Mouse (Mus musculus) urinary bladder, postnatal 36 days (tissue): ENCODE data around the gene Npr2.

ENCODE experiments used
- DNase-seq, 2 experiments: peaks; one replicate each; pipeline ENCODE4 v3.0.0; 2022; ENCODE audit warnings: low spot score in 2 of 2, mixed read lengths in 1 of 2

Gene Npr2

DNA sequence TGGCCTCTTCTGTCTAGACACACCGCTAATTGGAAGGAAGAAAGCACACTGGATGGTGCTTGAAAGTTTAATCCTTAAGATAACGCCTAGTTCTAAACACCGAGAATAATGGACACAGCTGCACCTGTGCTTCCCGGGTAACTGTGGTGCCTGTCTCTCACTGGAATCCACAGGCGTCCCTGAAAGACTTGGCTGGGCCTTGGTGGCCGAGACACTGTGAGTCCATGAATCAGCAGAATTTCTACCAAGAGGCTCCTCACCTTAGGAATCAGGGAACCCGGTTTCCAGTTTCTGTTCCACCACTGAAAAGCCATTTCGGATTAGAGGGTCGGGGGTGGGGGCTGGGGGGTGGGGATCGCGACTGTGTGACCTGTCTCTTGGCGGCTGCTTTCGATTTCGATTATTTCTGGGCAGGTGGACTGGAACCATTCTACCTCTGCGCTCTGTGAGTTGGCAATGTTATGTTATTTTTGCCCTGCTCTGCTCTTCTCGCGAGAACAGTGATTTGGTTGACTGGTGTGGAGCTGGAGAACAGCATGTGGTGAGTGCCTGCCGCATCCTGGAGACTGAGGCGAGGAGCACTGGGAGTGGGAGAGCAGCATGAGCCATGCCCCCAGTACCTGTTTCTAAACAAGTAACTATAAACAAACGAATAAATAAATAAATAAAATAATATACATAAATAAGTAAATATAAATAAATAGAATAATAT is 2.5 kb upstream of the Npr2 start:
- no peak for DNase-seq

DNA sequence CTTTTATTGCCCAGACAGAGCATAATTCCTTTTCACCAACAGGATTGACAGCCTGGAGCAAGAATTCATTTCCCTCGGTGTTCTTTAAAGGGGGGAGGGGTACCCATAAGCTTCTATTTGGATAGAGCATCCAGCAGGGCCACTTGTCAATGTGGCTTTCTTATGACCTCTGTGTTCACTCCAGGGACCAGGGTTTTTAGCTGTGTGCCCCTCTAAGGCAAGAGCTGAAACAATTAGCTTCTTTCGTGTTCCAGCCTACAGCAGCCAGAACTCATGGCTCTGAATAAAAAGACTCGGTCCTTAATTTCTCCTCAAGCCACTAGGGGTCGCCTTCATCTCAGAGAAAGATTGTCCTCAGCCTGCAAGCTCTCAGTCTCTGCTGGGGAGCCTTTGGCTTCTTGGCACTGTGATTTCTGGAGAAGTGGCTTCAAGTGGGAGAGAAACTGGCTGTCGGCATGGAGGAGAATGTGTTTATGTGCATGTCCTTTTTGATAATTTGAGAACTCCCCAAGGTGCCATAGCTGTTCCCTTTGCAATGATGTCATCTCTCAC is 1.6 kb upstream of the Npr2 start:
- peak; percentile 74 to 81 for DNase-seq

DNA sequence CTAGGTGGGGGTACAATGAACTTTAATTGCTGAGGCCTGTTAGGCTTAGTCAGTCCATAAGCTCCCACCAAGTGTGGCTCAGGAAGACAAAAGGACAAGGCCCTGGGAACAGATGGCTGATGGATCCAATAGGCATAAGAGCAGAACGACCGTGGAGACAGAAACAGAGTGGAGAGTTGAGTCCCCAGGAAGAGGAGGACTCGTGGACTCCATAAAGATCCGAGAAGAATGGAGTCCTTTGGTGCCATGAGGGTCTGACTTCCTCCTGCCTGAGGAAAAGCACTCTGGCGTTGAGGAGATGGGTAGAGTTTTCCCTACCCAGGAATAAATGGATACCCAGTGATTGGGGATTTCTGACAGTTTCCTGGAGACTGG is 1.1 kb upstream of the Npr2 start:
- DNase-seq, result no peak

DNA sequence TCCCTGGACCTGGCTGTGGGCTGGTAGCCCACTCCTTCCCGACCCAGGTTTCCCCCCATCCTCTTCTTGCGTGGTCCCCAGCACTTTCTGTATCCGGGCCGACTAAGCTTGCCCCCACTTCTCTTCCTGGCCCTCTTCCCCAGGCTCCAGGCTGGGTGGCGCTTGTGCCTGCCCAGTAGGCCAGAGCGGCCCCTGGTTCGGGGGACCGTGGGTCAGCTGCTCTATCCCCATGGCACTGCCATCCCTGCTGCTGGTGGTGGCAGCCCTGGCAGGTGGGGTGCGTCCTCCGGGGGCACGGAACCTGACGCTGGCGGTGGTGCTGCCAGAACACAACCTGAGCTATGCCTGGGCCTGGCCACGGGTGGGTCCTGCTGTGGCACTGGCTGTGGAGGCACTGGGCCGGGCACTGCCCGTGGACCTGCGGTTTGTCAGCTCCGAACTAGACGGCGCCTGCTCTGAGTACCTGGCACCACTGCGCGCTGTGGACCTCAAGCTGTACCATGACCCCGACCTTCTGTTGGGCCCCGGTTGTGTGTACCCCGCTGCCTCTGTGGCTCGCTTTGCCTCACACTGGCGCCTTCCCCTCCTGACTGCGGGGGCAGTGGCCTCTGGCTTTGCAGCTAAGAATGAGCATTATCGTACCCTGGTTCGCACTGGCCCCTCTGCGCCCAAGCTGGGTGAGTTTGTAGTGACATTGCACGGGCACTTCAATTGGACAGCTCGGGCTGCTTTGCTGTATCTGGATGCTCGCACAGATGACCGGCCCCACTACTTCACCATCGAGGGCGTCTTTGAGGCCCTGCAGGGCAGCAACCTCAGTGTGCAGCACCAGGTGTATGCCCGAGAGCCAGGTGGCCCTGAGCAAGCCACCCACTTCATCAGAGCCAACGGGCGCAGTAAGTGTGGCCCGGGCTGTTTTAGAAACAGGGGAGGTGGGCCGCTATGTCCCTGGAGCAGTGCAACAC is 503 bp downstream of the Npr2 start:
- DNase-seq, result no peak

DNA sequence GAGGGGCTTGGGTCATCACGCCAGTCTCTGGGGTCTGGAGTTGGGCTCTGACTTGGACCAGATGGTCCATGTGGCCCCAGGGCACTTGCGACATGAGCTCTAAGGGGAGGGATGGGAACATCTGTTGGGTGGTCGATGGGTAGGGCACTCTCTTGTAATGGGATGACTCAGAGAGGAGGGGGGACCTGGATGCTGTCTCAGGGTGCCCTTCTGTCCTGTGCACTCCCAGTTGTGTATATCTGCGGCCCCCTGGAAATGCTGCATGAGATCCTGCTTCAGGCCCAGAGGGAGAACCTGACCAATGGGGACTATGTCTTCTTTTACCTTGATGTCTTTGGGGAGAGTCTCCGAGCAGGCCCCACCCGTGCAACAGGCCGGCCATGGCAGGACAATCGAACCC is 1.6 kb downstream of the Npr2 start:
- DNase-seq, result no peak

DNA sequence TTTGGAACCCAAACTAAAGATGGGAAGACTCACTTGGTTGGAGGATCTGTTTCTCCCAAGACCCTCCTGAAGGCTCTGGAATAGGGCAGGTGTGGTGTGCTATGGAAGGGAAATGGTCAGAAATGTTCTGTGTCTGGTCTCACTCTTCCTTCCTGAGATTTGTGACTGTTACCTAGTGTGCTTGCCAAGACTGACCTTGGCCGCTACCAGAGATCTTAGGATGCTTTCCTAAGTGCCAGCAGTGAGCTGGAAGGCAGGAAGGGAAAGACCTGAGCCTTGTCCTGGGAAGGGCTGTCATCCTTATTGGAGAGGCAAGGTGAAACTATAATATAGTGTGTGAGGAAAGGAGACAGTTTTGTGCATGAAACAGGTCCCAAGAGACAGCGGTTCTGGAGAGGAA is 2.0 kb downstream of the Npr2 start:
- DNase-seq, result no peak

DNA sequence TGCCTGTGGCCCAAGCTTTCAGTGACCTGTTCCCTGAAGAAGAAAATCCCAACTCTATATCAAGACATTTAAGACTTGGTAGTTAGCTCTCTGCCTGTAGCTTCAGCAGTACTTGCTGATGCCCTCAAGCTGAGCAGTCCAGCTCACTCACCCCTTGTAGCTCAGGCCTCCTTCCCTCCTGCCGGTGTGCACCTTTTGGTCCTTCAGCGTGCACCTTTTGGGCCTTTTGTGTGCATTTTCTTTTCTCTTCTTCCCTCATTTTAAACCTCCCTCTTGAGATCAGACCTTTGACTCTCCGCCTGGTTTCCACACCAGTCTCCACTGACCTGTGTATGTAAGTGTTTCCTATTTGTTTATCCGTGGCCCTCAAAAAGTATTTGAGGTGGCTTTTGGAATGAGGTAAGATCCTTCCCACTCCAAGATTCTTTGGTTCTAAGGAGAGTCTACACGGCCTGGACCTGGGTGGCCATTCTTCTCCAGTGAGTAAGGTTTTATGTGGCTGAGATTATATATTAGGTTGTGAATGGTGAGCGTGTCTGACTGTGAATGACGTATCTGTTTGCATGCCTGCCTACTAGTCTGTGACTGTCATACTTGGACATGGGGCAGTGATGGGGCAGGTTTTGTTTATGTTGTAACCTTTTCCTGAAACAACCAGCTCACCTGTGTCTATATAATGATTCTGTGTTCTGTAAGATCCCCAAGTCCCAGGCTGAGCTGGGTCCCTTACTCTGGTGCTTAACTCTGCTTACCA is 3.1 kb downstream of the Npr2 start:
- no peak for DNase-seq

DNA sequence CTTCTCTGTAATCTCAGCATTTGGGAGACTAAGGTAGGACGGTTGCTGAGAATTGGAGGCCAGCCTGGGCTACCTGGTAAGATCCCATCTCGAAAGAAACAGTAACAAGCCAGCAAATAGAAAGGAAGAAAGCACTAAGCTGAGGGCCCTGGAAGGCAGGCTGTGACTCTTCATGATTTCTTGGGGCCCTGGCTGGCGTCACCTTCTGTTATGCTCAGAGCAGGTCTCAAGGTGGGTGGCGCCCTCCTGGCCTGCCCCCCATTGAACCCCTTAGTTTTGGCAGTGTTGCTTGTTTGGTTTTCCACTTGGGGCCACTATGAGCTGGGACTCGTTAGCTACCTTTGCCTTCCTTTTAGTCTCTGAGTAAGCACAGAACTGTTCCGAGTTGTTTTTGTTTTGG is 5.0 kb downstream of the Npr2 start:
- no peak for DNase-seq

DNA sequence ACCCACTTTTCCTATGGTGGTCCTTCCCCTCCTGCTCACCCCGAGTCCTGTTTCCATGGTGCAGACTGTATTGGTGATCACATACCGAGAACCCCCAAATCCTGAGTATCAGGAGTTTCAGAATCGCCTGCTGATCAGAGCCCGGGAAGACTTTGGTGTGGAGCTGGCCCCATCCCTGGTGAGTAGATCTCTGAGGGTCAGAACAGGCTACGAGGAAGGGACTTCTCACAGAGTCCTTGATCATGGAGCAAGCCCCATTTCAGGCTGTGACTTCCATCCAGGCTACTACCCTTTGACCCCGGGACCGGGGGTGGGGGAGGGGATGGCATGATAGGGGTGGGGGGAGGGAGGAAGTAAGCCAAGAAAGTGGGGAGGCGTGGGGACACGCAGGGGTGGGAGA is 8.3 kb downstream of the Npr2 start:
- no peak for DNase-seq

DNA sequence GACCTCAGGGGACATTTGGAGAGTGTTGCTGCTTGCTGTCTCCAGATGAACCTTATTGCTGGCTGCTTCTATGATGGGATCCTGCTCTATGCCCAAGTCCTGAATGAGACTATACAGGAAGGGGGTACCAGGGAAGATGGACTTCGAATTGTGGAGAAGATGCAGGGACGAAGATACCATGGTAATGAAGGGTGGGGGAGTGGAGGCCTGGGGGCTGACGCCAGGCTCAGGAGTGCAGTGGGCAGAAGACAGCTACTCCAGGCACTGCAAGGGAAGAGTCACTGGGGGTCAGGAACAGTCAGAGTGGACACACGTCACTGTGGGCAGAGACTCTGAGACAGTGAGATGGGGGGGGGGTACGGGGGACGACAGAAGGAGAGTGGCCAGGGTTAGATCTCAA is 8.8 kb downstream of the Npr2 start:
- no peak for DNase-seq

DNA sequence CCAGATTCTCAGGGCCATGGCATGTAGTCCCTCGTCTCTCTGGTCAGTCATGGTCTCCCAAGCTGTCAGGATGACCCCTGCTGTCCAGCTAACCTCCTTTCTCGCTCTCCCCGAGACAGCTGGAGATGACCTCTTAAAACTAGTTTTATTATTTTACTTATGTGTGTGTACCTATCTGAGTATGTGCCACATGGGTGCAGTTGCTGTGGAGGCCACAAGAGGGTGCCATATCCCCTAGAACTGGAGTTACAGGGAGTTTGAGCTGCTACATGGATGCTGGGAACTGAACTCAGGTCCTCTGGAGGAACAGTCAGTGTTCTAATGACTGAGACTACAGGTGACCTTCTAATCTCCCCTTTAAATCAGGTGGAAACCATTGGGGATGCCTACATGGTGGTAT is 18.0 kb downstream of the Npr2 start:
- DNase-seq, result no peak

DNA sequence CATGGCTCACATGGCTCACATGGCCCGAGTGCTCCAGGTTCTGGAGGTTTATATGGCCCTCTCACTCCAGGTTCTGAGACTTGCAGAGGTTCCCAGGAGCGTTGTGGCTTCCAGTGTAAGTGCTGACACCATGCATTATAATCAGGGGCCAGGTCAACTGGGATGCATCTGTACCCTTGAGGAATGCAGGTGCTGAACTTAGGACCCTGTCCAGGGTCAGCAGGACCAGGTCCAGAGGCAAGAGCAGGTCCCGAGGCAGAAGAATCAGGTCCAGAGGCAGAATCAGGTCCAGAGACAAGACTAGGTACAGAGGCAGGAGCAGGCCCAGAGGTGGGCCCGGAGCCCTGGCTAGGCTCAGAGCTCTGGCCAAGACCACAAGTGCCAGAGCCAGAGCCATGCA is 21.0 kb downstream of the Npr2 start:
- DNase-seq, result no peak

DNA sequence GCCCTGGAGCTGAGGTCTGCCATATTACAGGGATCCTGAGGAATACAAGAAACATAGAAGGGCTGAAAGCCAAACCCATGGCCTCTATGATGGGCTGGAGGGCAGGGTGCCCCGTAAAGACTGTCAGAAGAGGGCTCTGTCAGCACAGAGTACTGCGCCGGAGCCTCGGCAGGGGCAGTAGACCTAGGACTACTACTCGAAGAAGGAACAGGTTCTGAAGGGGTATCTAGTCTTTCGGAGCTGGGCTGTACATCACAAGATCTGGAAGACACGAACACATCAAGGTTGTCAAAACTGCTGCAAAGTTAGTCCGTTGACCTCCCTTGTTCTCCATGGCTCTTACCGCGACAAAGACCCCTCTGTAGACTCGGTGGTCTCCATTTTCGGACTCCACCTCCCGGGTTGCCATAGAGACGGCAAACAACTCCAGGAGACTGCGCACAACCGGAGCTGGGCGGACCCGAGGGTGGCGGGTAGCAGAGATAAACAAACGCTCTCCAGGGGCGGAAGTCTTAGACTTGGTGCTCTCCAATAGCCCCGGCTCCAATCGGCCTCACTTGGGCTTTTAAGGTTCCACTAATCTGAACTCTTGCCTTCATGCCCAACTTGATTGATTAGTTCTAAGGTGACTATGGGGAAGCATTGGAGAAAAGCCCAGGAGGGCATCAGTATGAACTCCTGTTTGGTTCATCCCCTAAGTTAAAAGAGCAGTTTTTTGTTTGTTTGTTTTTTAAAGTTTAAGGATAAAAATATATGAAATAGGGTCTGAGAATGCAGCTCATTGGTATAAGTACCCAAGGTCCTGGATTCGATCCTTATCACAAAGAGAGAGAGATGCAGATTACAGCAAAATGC is 21.7 kb downstream of the Npr2 start, which contains the start of gene Spag8:
TSS of gene Spag8 (minus strand) at position 434 of the 855 bp plus-strand sequence.
- no peak for DNase-seq

DNA sequence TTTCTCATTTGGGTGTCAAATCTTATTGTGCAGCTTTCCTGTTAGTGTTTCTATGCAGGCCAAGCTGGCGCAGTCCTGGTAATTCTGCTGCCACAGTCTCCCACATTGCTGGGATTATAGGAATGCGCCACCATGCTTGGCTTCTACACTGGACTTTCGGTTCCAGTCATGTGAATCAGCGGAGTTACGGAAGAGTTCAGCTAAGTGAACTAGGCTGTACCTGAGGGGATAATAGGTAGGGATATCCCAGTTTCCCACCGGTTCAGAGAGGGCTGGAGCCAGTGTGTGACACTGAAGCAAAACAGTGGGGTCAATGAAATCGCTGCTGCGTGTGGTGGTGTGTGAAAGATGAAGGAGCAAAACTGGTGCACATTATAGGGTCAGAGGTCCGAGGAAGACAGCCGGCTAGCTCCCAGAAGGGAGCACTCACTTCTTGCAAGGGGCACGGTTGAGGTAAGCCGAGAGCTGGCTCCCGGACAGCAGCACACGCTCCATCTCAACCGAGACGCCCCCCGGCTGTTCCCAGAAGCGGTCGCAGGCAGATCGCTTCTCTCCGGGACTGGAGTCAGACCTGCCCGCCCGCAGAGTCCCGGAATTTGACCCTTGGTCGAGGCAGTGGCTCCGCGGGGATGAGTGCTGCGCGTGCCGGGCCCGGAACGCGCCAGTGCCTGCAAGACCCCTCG is 24.1 kb downstream of the Npr2 start:
- no peak for DNase-seq

DNA sequence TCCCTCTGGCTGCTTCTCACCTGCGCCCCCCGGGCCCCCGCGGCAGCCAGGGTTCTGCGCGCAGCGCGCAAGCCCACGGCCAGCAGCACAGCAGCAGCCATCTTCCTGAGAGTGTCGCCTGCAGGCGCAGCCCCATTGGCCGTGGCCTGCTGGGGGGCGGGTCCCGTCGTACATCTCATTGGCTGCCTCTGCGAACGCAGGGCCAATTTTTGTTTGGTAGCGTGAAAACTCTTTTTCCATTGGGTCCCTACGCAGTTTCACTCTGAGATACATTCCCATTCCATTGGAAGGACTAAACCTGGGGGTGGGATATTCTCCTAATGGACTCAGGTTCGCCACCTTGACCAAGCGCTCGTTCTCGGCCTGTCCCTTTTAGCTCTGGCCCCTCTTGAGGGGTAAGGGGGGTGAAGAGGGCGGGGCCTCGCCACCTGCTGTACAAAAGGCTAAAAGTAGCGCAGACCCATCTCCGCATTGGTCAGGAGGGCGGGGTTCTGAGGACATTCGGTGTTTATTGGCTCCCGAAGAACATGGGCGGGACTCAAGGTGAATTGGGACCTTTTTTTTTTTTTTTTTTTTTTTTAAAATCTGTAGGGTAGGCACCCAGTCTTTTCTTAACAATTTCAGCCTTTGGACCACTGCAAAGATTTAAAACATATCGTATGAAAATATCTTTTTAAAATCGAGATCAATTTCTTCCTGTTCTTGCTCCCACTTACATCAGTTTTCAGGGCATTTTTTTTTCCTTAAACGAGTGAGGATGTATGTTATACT is 24.8 kb downstream of the Npr2 start, which contains the start of gene Hint2:
TSS of gene Hint2 (minus strand) at position 128 of the 771 bp plus-strand sequence.
- DNase-seq, result peak; percentile 89 to 92

DNA sequence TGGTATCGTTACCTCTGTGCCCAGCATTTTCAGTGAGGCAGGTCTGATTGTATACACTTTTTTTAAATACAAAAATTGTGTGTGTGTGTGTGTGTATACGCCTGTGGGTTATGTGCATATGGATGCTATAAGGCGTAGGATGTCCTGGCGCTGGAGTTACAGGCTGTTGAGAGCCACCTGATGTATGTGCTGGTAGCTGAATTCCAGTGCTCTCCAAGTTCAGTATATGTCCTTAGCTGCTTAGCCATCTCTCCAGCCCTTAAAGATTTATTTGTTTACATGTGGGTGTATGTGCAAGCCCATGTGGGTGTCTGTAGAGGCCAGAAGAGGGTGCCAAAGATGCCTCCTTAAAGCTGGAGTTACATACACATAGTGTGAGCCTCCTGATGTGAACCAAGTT is 25.4 kb downstream of the Npr2 start:
- no peak for DNase-seq

DNA sequence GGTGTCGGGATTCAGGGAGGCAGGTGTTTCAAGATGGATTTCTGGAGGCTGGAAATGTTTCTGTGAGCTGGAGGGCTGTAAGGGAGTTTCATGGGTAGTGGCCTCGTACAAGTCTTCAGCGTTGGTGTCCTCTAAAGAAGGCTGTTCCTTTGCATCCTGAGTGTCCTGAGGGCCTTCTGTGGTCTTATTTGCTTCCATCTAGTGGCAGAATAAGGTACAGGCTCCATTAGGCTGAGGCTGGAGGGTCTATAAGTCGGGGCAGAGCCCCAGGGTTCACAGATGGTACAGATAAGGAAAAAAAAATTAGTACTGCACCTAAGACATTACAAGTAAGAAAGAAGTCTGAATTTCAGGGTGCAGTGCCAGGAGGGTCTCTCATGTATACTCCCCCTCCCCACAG is 34.7 kb downstream of the Npr2 start:
- no peak for DNase-seq

DNA sequence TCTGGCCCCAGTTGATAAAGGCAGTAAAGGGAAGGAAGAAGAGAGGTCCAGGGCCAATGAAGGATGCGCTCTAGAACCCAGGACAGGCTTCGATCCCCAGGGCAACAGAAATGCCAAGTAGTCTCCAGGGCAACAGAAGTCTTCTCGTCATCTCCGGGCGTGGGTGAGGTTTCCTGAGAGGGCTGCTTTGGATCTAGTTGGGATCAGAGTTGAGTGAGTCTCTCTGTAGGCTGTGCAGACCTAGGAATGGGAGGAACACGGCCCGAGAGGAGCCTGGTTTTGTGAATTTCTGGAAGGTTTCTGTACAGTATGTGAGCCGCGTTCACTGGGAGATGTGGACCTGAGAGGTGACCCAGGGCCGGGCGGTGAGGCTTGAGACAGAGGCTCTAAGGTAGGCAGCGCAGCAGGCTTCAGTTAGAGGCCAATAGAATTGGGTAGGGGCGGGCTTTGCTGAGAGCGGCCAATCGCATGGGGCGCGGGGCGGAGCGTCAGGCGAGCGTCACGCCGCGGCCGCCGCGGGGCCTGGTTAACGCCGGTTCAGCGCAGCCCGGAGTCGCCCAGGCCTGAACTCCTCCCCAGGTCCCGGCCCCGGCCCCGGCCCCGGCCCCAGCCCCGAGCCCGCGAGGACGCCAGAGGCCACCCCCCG is 37.2 kb downstream of the Npr2 start, which contains the start of the genes Tmem8b and Fam221b:
TSS of gene Tmem8b (plus strand) at position 190 of the 646 bp plus-strand sequence.
TSS of gene Fam221b (minus strand) at position 364 of the 646 bp plus-strand sequence.
- DNase-seq, result peak; percentile 88 to 89

DNA sequence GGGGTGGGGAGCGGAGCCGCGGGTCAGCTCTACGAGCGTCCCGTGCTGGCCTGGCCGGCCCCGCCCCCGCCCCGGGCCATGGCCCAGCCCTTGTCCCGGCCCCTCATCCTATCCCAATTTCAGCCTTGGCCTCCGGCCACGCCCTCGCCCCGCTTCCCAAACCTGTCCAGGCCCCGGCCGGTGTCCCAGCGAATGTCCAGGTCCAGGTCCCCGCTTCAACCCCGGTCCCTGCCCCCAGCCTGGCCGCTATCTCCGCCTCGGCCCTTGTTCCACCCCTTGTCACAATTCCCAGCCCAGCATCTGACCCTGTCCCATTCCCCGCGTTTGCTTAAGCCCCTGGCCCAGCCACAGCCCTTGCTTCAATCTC is 37.7 kb downstream of the Npr2 start:
- DNase-seq, result peak in 1 of 2 experiments; percentile 73
